Mouse (Mus musculus) erythroid progenitor cell, adult 5-6 weeks (primary cell): ENCODE data around the gene Rpap1. TPM values are rescaled to one million over a fixed set of nuclear protein-coding genes. Genes with fewer than 3 reads are reported as not detected.
A peak's percentile ranks its signal among the peaks of the same experiment; 100 is the strongest.
"Not testable (repeated sequence)": the region's sequence is repeated elsewhere in the genome, so short reads cannot be mapped to it uniquely, and the experiment has no call there.

Source experiments
- ATAC-seq: replicated peaks from 2 replicates; pipeline ENCODE4 v1.8.0; 2016; ENCODE audit warnings: moderate number of reproducible peaks, mild to moderate bottlenecking, moderate TSS enrichment, inconsistent platforms; ENCODE audit not compliant: poor library complexity, low FRiP score, severe bottlenecking
- total RNA-seq, 2 experiments: library from RNA; stranded (forward) in 1 of 2; stranded (reverse) in 1 of 2; fragments of 150-400 nt in 1 of 2; fragments of 186-747, 209-891 nt in 1 of 2; gene quantifications; 2 replicates each; pipeline versions ENCODE4 v1.2.3 to v1.2.4; 2015 to 2017; ENCODE audit warnings: low replicate concordance in 2 of 2

Rpap1 gene
- total RNA-seq, 2 experiments from 2014 or later: 0.42 to 2.8 TPM

DNA sequence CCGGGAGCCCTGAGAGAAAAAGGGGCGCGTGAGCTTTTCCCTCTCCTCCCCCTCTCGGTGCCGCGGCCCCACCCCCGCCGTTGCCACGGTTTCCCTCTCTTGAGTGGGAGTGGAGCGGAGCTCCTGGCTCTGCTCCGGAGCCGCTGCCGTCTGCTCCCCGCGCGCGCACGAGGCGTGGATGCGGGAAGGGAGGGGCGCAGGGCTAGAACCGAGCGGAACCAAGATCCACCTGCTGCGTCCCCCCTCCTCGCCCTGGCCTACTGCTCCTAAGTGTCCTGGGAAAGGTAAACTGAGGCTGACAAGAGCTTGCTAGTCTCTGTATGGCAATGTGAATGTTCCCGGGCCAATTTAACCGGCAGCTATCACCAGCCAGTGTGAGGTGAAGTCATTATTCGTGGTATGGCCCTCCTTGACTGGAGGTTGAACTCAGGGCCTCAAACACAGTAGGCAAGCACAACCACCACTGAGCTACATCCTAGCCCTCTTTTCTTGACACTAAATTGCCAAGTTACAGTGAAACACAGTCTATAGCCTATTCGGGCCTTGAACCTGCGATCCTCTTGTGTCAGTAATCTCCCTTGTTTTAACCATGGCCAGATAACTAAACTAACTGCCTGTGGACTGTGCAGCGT, 44.0 kb downstream of the Rpap1 start:
- ATAC-seq: no peak

DNA sequence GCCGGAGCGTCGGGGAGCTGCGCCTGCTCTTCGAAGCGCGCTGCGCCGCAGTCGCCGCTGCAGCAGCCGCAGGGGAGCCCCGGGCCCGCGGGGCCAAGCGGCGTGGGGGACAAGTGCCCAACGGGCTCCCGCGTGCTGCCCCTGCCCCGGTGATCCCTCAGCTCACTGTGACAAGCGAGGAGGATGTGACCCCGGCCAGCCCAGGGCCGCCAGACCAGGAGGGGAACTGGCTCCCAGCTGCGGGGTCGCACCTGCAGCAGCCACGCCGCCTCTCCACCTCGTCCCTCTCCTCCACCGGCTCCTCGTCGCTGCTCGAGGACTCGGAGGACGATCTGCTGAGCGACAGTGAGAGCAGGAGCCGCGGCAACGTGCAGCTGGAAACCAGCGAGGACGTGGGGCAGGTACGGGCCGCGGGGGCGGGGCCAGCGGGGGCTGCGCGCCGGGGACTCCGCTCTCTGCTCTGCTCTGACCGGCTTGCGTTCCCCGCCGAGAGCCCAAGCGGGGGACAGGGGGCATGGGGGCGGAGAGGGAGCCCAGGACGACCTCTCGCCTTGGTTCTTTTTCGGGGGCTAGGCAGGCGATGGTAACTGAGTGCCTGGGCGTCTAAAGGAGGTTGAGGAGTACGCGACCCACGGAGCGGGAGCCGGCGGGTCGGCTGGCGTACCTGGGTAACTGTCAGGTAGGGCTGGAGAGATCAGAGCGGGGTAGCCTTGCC, 44.7 kb downstream of the Rpap1 start:
- ATAC-seq: no peak

DNA sequence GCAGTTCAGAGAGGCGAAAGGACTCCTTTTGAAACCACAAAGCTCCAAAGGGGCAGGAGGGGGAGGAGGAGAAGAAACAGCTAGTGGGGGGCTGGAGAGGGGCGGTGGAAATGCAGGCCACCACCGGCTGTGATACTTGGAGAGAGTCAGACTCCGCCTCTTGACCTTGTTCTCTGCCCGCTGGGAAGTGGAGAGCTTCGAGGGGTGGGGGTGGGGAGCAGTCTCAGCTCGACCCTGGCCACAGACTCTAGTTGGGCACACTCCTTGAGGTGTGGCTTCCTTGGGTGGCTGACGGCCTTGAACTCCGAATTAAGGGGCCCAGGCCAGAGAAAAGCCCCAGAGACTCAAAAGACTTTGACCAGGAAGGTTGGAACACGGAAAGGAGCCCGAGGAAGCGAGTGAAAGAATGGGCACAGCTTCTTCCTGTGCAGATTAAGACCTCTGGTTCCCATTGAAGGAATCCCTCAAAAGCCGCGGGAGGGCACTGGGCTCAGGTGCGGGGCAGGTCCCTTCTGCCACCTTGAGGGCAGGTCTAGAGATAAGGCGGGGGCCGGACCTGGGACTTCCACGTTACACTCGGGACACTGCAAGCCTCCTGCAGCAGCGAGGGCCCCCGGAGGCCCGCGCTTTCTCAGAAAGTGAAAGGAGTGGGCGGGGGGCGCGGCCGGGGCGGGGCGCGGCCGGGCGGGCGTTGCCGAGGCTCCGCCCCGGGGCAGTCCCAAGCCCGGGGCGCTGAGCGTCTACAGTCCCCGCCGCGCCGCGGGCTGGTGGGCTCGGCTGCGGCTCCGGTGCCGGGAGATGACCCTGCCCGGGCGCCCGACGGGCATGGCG, 45.5 kb downstream of the Rpap1 start, which contains the start of gene Itpka:
Gene Itpka, plus strand, starts transcription at position 757 of the 831 bp plus-strand sequence.
- ATAC-seq: peak; percentile 41; the same call in 1 of the 2 replicates

DNA sequence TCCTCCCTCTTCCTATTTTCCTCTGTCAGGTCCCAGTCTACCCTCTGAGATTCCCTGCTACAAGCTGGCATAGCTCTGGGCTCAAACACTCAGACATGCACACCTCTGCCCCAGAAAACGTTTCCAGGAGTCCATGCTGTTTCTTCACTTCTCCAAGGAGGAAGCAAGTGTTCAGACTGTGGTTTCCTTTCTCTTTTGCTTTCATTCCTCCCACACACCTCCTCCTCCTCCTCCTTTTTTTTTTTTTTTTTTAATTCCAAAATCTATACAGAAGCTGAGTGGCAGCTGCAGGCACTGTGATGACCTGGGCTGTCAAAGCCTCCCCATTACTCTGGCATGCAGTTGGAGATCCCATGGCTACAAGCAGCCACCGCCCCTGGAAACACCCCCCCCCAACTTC, 46.8 kb downstream of the Rpap1 start:
- no peak for ATAC-seq

DNA sequence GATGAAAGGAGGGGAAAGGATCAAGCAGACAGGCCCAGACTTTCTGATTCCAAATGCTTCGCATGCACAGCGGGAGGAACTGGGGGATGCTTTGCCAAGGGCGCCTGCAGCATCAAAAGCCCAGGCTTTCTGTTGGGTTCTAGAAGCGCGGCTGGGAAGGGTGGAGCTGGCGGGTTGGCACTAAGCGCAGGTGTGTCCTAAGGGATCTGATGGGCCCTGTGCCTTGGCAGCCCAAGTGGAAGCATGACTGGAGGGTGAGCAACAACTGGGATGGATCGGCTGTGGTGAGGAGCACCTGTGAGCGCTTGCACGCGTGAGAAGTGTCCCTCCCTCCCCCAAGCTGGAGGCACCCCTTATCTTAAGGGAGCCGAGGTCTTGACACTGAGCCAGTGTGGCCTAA, 50.2 kb downstream of the Rpap1 start:
- no peak for ATAC-seq

- ATAC-seq: no peak
Measured at GRCm38 (mm10) chr2:119730735-119731134, 56.6 kb downstream of the Rpap1 start.

DNA sequence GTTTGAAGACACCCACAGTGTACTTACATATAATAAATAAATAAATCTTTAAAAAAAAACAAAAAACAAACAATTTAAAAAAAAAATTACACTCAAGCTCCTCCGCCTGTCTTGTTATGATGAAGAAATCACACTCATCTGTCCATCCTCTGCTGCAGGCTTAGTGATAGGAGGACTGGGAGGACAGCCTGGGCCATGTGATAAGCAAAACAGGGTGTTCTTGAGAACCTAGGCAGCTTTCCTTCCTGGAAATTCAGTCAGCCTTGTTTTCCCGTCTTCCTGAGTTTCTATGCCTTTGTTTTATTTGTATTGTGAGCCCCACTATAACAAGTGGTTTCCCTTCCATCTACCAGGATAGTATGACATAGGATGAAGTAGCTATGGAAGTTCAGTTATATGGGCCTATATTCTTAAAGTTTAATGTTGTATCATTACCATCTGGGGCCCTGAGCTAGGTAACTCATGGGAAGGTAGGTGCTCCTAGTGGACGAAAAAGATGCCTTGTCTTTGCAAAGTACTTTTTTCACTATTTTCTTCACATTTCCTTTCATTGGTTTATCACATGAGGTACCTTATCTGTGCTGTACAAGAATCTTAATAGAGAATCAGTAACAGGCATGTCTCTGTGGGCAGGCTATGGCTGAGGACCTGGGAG, 59.4 kb downstream of the Rpap1 start:
- no peak for ATAC-seq

DNA sequence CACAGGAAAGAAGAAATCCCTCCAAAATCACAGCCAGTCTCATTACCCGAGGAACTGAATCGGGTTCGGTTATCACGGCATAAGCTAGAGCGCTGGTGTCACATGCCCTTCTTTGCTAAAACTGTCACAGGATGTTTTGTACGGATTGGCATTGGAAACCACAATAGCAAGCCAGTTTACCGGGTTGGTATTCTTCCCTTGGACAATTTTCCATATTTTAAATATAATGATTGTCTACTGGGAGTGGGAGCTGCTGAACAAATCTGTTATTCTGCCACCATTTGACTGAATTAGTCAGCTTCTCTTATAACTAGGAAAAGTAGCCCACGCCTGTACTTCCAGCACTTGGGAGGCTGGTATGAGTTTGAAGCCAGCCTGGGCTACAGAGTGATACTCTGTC, 66.3 kb downstream of the Rpap1 start:
- ATAC-seq: no peak

GRCm38 (mm10) chr2:119715868-119716267, 71.5 kb downstream of the Rpap1 start:
- not testable (repeated sequence) for ATAC-seq

Other genes starting within 250 kb of the Rpap1 start
- not detected in 2 replicates for gene Exd1, start 239.9 kb downstream of the Rpap1 start, total RNA-seq (2015; ENCODE audit: low replicate concordance)
- gene Exd1, start 239.9 kb downstream of the Rpap1 start, total RNA-seq (2017; ENCODE audit: low replicate concordance): 0.90 TPM in 1 of 2 replicates, not detected in the other
- gene Chp1, start 239.8 kb downstream of the Rpap1 start, total RNA-seq (2015; ENCODE audit: low replicate concordance): 76.7 and 89.7 TPM in 2 replicates
- gene Chp1, start 239.8 kb downstream of the Rpap1 start, total RNA-seq (2017; ENCODE audit: low replicate concordance): 53.0 and 61.0 TPM in 2 replicates
- gene Nusap1, start 169.2 kb downstream of the Rpap1 start, total RNA-seq (2015; ENCODE audit: low replicate concordance): 358 and 360 TPM in 2 replicates
- gene Nusap1, start 169.2 kb downstream of the Rpap1 start, total RNA-seq (2017; ENCODE audit: low replicate concordance): 406 and 409 TPM in 2 replicates
- gene Oip5, start 169.1 kb downstream of the Rpap1 start, total RNA-seq (2015; ENCODE audit: low replicate concordance): 68.1 and 71.7 TPM in 2 replicates
- 32.5 and 94.3 TPM in 2 replicates for gene Oip5, start 169.1 kb downstream of the Rpap1 start, total RNA-seq (2017; ENCODE audit: low replicate concordance)
- gene Ndufaf1, start 124.7 kb downstream of the Rpap1 start, total RNA-seq (2015; ENCODE audit: low replicate concordance): 8.4 and 9.0 TPM in 2 replicates
- 5.4 and 6.2 TPM in 2 replicates for gene Ndufaf1, start 124.7 kb downstream of the Rpap1 start, total RNA-seq (2017; ENCODE audit: low replicate concordance)
- 33.2 and 42.3 TPM in 2 replicates for gene Rtf1, start 112.5 kb downstream of the Rpap1 start, total RNA-seq (2015; ENCODE audit: low replicate concordance)
- gene Rtf1, start 112.5 kb downstream of the Rpap1 start, total RNA-seq (2017; ENCODE audit: low replicate concordance): 19.6 and 23.8 TPM in 2 replicates
- gene Itpka, start 45.2 kb downstream of the Rpap1 start, total RNA-seq (2015; ENCODE audit: low replicate concordance): not detected in 2 replicates
- not detected in 2 replicates for gene Itpka, start 45.2 kb downstream of the Rpap1 start, total RNA-seq (2017; ENCODE audit: low replicate concordance)
- gene Ltk, start 27.1 kb downstream of the Rpap1 start, total RNA-seq (2015; ENCODE audit: low replicate concordance): not detected in 2 replicates
- not detected in 2 replicates for gene Ltk, start 27.1 kb downstream of the Rpap1 start, total RNA-seq (2017; ENCODE audit: low replicate concordance)
- gene Tyro3, start 10.2 kb upstream of the Rpap1 start, total RNA-seq (2015; ENCODE audit: low replicate concordance): not detected in 2 replicates
- not detected in 2 replicates for gene Tyro3, start 10.2 kb upstream of the Rpap1 start, total RNA-seq (2017; ENCODE audit: low replicate concordance)
- gene Mga, start 109.7 kb upstream of the Rpap1 start, total RNA-seq (2015; ENCODE audit: low replicate concordance): 8.3 and 10.5 TPM in 2 replicates
- 12.2 and 20.9 TPM in 2 replicates for gene Mga, start 109.7 kb upstream of the Rpap1 start, total RNA-seq (2017; ENCODE audit: low replicate concordance)
- gene Mapkbp1, start 185.2 kb upstream of the Rpap1 start, total RNA-seq (2015; ENCODE audit: low replicate concordance): under 0.01 and 0.42 TPM in 2 replicates
- 1.2 and 4.4 TPM in 2 replicates for gene Mapkbp1, start 185.2 kb upstream of the Rpap1 start, total RNA-seq (2017; ENCODE audit: low replicate concordance)
- 1.4 TPM in 1 of 2 replicates, not detected in the other for gene Jmjd7, start 239.9 kb upstream of the Rpap1 start, total RNA-seq (2015; ENCODE audit: low replicate concordance)
- 0.64 TPM in 1 of 2 replicates, not detected in the other for gene Jmjd7, start 239.9 kb upstream of the Rpap1 start, total RNA-seq (2017; ENCODE audit: low replicate concordance)
- not detected in 2 replicates for gene Gm28042, start 240.0 kb upstream of the Rpap1 start, total RNA-seq (2015; ENCODE audit: low replicate concordance)
- gene Gm28042, start 240.0 kb upstream of the Rpap1 start, total RNA-seq (2017; ENCODE audit: low replicate concordance): not detected in 2 replicates
- gene Pla2g4b, start 245.9 kb upstream of the Rpap1 start, total RNA-seq (2015; ENCODE audit: low replicate concordance): 2.9 TPM in 1 of 2 replicates, not detected in the other
- gene Pla2g4b, start 245.9 kb upstream of the Rpap1 start, total RNA-seq (2017; ENCODE audit: low replicate concordance): not detected in 2 replicates